Mouse (Mus musculus) small intestine, adult 2 months (tissue): Measurements from ENCODE around the gene Npm1.

ENCODE experiments used
- CTCF ChIP-seq: fragments of 200-500 bp; IDR thresholded peaks from 2 replicates; pipeline ENCODE4 v1.5.1; 2012; ENCODE audit warnings: low read depth, mild to moderate bottlenecking, control low read depth, inconsistent platforms, low read length, moderate library complexity, mixed read lengths; ENCODE audit not compliant: insufficient replicate concordance, insufficient read length; ENCODE audit errors: extremely low read depth
- POLR2A ChIP-seq: fragments of 200-500 bp; IDR thresholded peaks from 2 replicates; pipeline ENCODE4 v1.6.1; 2012; ENCODE audit warnings: low read depth, mild to moderate bottlenecking, control low read depth, inconsistent platforms, low read length, moderate library complexity

- TF ChIP-seq CTCF (no peak), POLR2A (no peak)
These were observed 20.2 kb downstream of the Npm1 start for GRCm38 (mm10) chr11:33142801-33143200.
